Mouse (Mus musculus) spleen, adult 18-20 months (tissue): Measurements from ENCODE around the gene Vrk1.

Source experiments
- DNase-seq, 2 experiments: peaks; one replicate each; pipeline ENCODE4 v3.0.0; 2022; ENCODE audit warnings: mixed read lengths in 2 of 2

Vrk1 gene

GRCm38 (mm10) chr12:106059873-106060573 lies 50.0 kb downstream of the Vrk1 start:
- no peak for DNase-seq

- no peak for DNase-seq
Measured at GRCm38 (mm10) chr12:106070434-106071155, 60.6 kb downstream of the Vrk1 start.

DNA sequence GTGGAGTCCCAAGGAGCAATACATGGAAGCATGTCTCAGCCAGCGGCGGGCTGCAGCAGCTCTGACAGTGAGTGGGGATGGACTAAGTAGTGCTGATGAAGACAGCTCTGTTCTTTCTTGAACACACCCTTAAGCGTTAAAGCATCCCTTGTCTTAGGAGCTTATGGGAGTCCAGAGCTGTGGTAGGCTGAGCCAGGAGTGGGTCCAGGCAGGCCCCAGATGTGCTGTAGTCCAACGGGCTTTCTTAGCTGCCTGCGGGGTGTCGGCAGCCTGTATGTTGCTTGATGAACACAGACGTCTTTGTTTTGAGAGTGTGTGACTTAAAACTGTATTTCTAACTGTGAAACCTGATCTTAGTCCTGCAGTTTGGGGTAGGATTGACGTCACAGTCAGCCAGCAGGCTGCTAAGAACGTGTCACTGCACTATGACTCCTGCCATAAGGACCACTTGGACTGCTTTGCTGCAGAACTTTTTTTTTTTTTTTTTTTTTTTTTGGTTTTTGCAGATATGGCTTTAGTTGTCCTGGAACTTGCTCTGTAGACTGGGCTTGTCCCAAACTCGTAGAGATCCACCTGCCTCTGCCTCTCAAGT lies 61.6 kb downstream of the Vrk1 start:
- no peak for DNase-seq

DNA sequence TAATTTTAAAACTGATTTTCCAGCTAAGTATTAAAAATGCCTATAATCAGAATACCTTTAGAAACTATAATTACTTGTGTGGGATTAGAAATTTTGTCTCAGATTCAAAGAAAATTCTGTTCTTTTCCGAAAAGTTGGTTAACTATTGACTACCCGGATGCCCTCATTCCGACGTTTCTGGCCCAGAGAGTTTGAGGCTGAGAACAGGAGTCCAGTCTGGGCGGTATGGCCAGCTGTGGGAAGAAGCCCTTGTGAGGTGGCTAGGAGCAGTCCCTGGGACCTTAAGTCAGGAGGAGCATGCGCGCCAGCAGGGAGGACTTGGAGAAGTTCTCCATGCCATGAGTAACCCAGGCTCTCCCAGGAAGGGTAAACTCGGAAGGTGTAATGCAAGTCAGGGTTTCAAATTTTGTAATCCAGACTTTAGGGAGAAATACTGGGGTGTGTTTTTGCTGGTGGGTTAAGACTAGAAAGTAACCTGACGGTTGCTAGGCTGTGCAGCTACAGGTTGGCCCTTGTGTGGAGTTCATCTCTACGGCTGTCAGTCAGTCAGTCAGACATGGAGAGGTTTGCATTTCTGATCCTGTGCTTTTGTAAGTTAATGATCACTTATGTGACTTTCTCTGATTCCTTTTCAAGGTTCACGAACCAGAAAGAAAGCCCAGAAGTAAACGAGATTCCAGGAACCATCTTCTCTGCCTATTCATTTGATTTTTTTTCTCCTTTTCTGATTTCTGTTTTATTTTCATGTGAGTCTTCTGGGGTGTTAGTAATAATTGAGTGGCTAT lies 64.5 kb downstream of the Vrk1 start:
- DNase-seq: no peak

- DNase-seq: no peak
Measured at GRCm38 (mm10) chr12:106076131-106076530, 66.1 kb downstream of the Vrk1 start.

DNA sequence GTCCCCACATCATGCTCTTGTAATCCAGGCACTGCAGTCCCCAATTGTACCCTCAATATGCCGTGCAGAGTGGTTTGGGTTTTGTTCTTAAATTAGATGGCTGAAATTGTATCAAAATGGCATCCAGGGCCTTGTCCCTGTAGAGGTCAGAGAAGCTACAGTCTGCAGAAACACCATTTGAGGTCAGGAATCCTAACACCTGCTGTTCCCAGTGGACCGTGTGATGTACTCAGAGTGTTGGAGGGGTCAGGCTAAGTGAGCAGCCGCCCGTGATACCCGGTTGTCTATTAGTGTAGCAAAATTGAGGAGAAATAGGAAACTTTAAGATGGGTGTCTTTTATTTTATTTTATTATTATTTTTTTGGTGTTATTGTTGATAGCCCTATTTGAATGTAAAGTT lies 70.5 kb downstream of the Vrk1 start:
- no peak for DNase-seq

GRCm38 (mm10) chr12:106080945-106081747 lies 71.1 kb downstream of the Vrk1 start:
- DNase-seq: no peak

GRCm38 (mm10) chr12:106081748-106082140 lies 71.7 kb downstream of the Vrk1 start:
- DNase-seq: no peak

GRCm38 (mm10) chr12:106082191-106082957 lies 72.3 kb downstream of the Vrk1 start:
- DNase-seq: no peak

GRCm38 (mm10) chr12:106082958-106083381 lies 72.9 kb downstream of the Vrk1 start:
- no peak for DNase-seq

- no peak for DNase-seq
Measured at GRCm38 (mm10) chr12:106084126-106084525, 74.1 kb downstream of the Vrk1 start.

- DNase-seq: no peak
Measured at GRCm38 (mm10) chr12:106094827-106095226, 84.8 kb downstream of the Vrk1 start.

GRCm38 (mm10) chr12:106102003-106102402 lies 92.0 kb downstream of the Vrk1 start:
- no peak for DNase-seq

DNA sequence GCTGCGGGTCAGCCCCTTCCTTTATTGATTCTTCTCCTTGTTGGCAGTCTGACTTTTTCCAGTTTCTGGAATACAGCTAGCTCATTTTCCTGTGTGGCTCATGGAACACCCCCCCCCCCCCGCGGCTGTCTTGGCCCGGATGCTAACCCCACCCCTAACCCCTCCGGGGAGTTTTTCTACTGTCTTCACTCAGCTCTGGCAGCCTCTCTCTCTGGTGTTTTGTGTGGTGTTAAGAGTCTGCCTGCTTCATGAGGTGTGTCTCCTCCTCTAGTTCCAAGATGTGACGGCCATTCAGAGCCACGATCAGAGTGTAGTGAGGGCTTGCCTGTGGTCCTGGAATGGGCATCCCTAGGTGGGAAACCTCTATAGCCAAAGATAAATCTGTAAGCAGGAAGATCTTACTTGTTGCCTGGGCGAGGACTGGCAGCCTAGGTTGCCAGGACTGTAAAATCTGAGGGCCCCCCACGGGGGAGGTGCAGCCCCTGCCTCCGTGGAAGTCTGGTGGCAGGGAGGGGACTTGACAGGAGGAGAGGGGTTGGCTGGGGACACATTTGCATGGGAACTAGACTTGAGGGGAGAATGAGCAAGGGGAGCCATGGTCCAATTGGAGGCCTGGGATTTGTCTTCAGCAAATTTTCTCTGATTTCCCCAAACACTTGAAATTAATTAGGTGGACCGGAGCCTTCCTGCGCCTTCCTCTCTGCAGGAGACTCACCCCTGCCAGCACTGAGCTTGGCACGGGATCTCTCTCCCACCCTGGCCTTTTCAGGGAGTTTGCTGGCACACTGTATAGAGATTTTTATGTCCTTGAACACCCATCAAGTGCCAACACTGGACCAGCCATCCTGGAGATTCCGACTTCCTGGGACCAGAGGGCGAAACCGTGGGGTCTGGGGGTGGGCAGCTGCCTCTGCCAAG lies 93.0 kb downstream of the Vrk1 start:
- no peak for DNase-seq

DNA sequence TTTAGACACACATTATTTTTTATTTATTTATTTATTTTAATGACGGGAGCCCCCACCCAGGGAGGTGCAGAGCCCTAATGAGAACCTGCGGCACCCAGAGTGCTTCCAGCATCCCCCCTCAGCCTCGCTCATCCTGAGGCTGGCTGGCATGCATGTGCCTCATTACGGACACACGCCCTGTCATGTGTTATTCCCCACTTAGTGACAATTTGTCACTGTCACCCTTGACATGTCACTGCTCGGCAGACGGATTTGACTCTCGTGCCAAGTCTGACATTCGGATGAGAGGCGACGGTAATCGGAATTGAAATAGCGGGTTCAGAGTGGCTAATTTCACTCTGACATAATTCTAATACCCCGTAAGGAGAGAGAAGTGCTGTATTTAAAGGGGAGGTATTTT lies 97.2 kb downstream of the Vrk1 start:
- no peak for DNase-seq

GRCm38 (mm10) chr12:106115070-106115891 lies 105.3 kb downstream of the Vrk1 start:
- no peak for DNase-seq

- DNase-seq: no peak
Measured at GRCm38 (mm10) chr12:106115892-106116206, 105.8 kb downstream of the Vrk1 start.

- DNase-seq: no peak
Measured at GRCm38 (mm10) chr12:106123276-106123675, 113.2 kb downstream of the Vrk1 start.

- DNase-seq: no peak
Measured at GRCm38 (mm10) chr12:106124581-106124980, 114.6 kb downstream of the Vrk1 start.
